Comparison of ENCODE assay signal across 8 mouse cellular contexts in genomic region chrX:36762894-36763293, GRCm38 (mm10). TPM values are rescaled to one million over a fixed set of nuclear protein-coding genes. Genes with fewer than 3 reads are reported as not detected.
A peak's percentile ranks its signal among the peaks of the same experiment; 100 is the strongest.
DNase-seq lines count a peak whose midpoint lies in the region; ATAC-seq and TF ChIP-seq lines count a peak whose summit lies in the region.

No protein-coding gene starts in this region.

- H3K27ac ChIP-seq in lung, embryonic 14.5 days (ENCODE audit: low read depth) = no peak overlapping the region
- H3K27ac ChIP-seq in forebrain, embryonic 13.5 days = peak overlapping the region; percentile 83
- H3K27ac ChIP-seq in intestine, embryonic 14.5 days (ENCODE audit: low read depth) = no peak overlapping the region
- 0 out of 2 replicates have a peak overlapping the region, but pooled peaks have one; percentile 33 for H3K27ac ChIP-seq in neural tube, embryonic 15.5 days (replicated peaks)

- no peak for TF ChIP-seq CTCF in lung, embryonic 14.5 days (IDR thresholded peaks at IDR 0.05; ENCODE audit: low read depth)

- no peaks in the 10 kb centered on the region for H3K27me3 ChIP-seq in lung, embryonic 14.5 days (ENCODE audit: insufficient read depth, low read length)
- no peaks in the 10 kb centered on the region for H3K27me3 ChIP-seq in forebrain, embryonic 13.5 days
- H3K27me3 ChIP-seq in intestine, embryonic 14.5 days (replicated peaks; ENCODE audit: control insufficient read depth, insufficient read depth, low read length) = no peaks in the 10 kb centered on the region
- no peaks in the 10 kb centered on the region for H3K27me3 ChIP-seq in neural tube, embryonic 15.5 days (replicated peaks)

- no peaks in the 10 kb centered on the region for H3K36me3 ChIP-seq in lung, embryonic 14.5 days (ENCODE audit: insufficient read depth)
- H3K36me3 ChIP-seq in forebrain, embryonic 13.5 days (ENCODE audit: poor library complexity, severe bottlenecking) = no peaks in the 10 kb centered on the region
- no peaks in the 10 kb centered on the region for H3K36me3 ChIP-seq in intestine, embryonic 14.5 days (ENCODE audit: control insufficient read depth, insufficient read depth, low read length)
- no peaks in the 10 kb centered on the region for H3K36me3 ChIP-seq in neural tube, embryonic 15.5 days

- no peaks in the 10 kb centered on the region for H3K4me1 ChIP-seq in lung, embryonic 14.5 days (ENCODE audit: insufficient read depth)
- peaks cover 7% of the 10 kb centered on the region for H3K4me1 ChIP-seq in forebrain, embryonic 13.5 days
- no peaks in the 10 kb centered on the region for H3K4me1 ChIP-seq in intestine, embryonic 14.5 days (replicated peaks; ENCODE audit: control insufficient read depth, insufficient read depth, low read length)
- H3K4me1 ChIP-seq in neural tube, embryonic 15.5 days = no peaks in the 10 kb centered on the region

- DNase-seq in lung, embryonic 14.5 days = peak; percentile 7
- DNase-seq in lung, postnatal 4 days = no peak
- DNase-seq in intestine, embryonic 14.5 days (ENCODE audit: low spot score) = no peak
- no peak for DNase-seq in gastrocnemius, postnatal 25 days
- DNase-seq in right cerebral cortex, postnatal 10 days (ENCODE audit: low spot score in 2 of 2) = no peak

- H3K9me3 ChIP-seq in lung, embryonic 14.5 days (ENCODE audit: low read depth, low read length) = no peaks in the 10 kb centered on the region
- no peaks in the 10 kb centered on the region for H3K9me3 ChIP-seq in forebrain, embryonic 13.5 days (replicated peaks)
- no peaks in the 10 kb centered on the region for H3K9me3 ChIP-seq in intestine, embryonic 14.5 days (ENCODE audit: control insufficient read depth, low read length)
- H3K9me3 ChIP-seq in neural tube, embryonic 15.5 days (replicated peaks) = no peaks in the 10 kb centered on the region

- 53% methylated on average over 4 of the region's 4 CpGs for WGBS in lung, embryonic 14.5 days
- 50% methylated on average over 4 of the region's 4 CpGs for WGBS in forebrain, embryonic 13.5 days
- WGBS in intestine, embryonic 14.5 days = 50% methylated on average over 4 of the region's 4 CpGs
- WGBS in neural tube, embryonic 15.5 days = 46% methylated on average over 4 of the region's 4 CpGs

- H3K4me3 ChIP-seq in lung, embryonic 14.5 days (ENCODE audit: low read depth, low read length) = no peak overlapping the region
- no peak overlapping the region for H3K4me3 ChIP-seq in forebrain, embryonic 13.5 days
- no peak overlapping the region for H3K4me3 ChIP-seq in intestine, embryonic 14.5 days (ENCODE audit: low read depth, low read length)
- no peak overlapping the region for H3K4me3 ChIP-seq in neural tube, embryonic 15.5 days (replicated peaks)

- no peak overlapping the region for H3K9ac ChIP-seq in lung, embryonic 14.5 days
- no peak overlapping the region for H3K9ac ChIP-seq in forebrain, embryonic 13.5 days
- no peak overlapping the region for H3K9ac ChIP-seq in intestine, embryonic 14.5 days (ENCODE audit: low read length)
- no peak overlapping the region for H3K9ac ChIP-seq in neural tube, embryonic 15.5 days (replicated peaks)

- no peak for ATAC-seq in lung, embryonic 14.5 days (ENCODE audit: insufficient read depth)
- no peak for ATAC-seq in forebrain, embryonic 13.5 days
- ATAC-seq in intestine, embryonic 14.5 days (replicated peaks; ENCODE audit: low FRiP score, low TSS enrichment, low read depth) = peak; percentile 40; the same call in 1 of the 2 replicates
- no peak for ATAC-seq in neural tube, embryonic 15.5 days (ENCODE audit: low FRiP score)
- ATAC-seq in granulocyte monocyte progenitor cell, adult 5-6 weeks (replicated peaks; ENCODE audit: poor library complexity, severe bottlenecking) = no peak

- no peak overlapping the region for H3K4me2 ChIP-seq in lung, embryonic 14.5 days
- peak overlapping the region; percentile 33 for H3K4me2 ChIP-seq in forebrain, embryonic 13.5 days
- H3K4me2 ChIP-seq in intestine, embryonic 14.5 days (ENCODE audit: low read length) = no peak overlapping the region
- no peak overlapping the region for H3K4me2 ChIP-seq in neural tube, embryonic 15.5 days

RNA-seq across cellular contexts. Expression of gene Slc25a43, which starts 19.4 kb away (rescaled TPM):
- 0.92 and 1.5 TPM in 2 replicates for polyA plus RNA-seq in lung, embryonic 14.5 days (2014; fragmentation: Nextera tagmentation; extraction: Ambion mirVana)
- polyA plus RNA-seq in forebrain, embryonic 13.5 days (2015; fragmentation: Nextera tagmentation; extraction: Ambion mirVana) = 0.58 and 0.68 TPM in 2 replicates
- 1.5 and 2.3 TPM in 2 replicates for polyA plus RNA-seq in intestine, embryonic 14.5 days (2014; fragmentation: Nextera tagmentation; extraction: Ambion mirVana)
- polyA plus RNA-seq in neural tube, embryonic 15.5 days (2015; fragmentation: Nextera tagmentation; extraction: Ambion mirVana) = 1.5 and 2.2 TPM in 2 replicates
- under 1 TPM in 1 of 2 experiments, not detected in 1; 0.32 TPM for total RNA-seq in gastrocnemius, postnatal 25 days (2021)
- total RNA-seq in granulocyte monocyte progenitor cell, adult 5-6 weeks (2014; fragmentation: Nextera tagmentation) = 2.5 and 4.3 TPM in 2 replicates
- 1.0 and 1.2 TPM in 2 replicates for total RNA-seq in granulocyte monocyte progenitor cell, adult 5-6 weeks (2017)

RNA-seq across cellular contexts. Expression of gene Slc25a5, which starts 32.6 kb away (rescaled TPM):
- 690 and 709 TPM in 2 replicates for polyA plus RNA-seq in lung, embryonic 14.5 days (2014; fragmentation: Nextera tagmentation; extraction: Ambion mirVana)
- 749 and 783 TPM in 2 replicates for polyA plus RNA-seq in forebrain, embryonic 13.5 days (2015; fragmentation: Nextera tagmentation; extraction: Ambion mirVana)
- 766 and 827 TPM in 2 replicates for polyA plus RNA-seq in intestine, embryonic 14.5 days (2014; fragmentation: Nextera tagmentation; extraction: Ambion mirVana)
- 530 and 612 TPM in 2 replicates for polyA plus RNA-seq in neural tube, embryonic 15.5 days (2015; fragmentation: Nextera tagmentation; extraction: Ambion mirVana)
- total RNA-seq in gastrocnemius, postnatal 25 days (2021) = 10 to 100 TPM; 78.5 to 87.7 TPM
- 933 and 1,044 TPM in 2 replicates for total RNA-seq in granulocyte monocyte progenitor cell, adult 5-6 weeks (2014; fragmentation: Nextera tagmentation)
- 865 and 1,012 TPM in 2 replicates for total RNA-seq in granulocyte monocyte progenitor cell, adult 5-6 weeks (2017)

Comparison
In these comparisons a context has a peak if more than half of its experiments do, and no peak if none do; other contexts are left out.
1. H3K27ac ChIP-seq: peak in forebrain, embryonic 13.5 days (single experiment) and neural tube, embryonic 15.5 days (single experiment); none in lung, embryonic 14.5 days (single experiment) and intestine, embryonic 14.5 days (single experiment).